Mouse (Mus musculus) left cerebral cortex, postnatal 10 days (tissue): ENCODE data around the gene Lpar5. TPM values are rescaled to one million over a fixed set of nuclear protein-coding genes. Genes with fewer than 3 reads are reported as not detected.

Experiments used
- DNase-seq, 2 experiments: peaks; one replicate each; pipeline ENCODE4 v3.0.0; 2021 to 2022; ENCODE audit warnings: low spot score in 2 of 2, mixed read lengths in 1 of 2; ENCODE audit errors: extremely low spot score in 1 of 2
- intact Hi-C: fragments of 180-260 bp; cut with DNase I; formaldehyde crosslinking; loops from one replicate; pipeline ENCODE4 v1.15.1; 2025
- total RNA-seq, 2 experiments: library from RNA; stranded (reverse); gene quantifications; 2 replicates each; pipeline ENCODE4 v1.2.3; 2021

Lpar5 gene
- total RNA-seq, 2 experiments from 2014 or later: 0.45 to 1.0 TPM

DNA sequence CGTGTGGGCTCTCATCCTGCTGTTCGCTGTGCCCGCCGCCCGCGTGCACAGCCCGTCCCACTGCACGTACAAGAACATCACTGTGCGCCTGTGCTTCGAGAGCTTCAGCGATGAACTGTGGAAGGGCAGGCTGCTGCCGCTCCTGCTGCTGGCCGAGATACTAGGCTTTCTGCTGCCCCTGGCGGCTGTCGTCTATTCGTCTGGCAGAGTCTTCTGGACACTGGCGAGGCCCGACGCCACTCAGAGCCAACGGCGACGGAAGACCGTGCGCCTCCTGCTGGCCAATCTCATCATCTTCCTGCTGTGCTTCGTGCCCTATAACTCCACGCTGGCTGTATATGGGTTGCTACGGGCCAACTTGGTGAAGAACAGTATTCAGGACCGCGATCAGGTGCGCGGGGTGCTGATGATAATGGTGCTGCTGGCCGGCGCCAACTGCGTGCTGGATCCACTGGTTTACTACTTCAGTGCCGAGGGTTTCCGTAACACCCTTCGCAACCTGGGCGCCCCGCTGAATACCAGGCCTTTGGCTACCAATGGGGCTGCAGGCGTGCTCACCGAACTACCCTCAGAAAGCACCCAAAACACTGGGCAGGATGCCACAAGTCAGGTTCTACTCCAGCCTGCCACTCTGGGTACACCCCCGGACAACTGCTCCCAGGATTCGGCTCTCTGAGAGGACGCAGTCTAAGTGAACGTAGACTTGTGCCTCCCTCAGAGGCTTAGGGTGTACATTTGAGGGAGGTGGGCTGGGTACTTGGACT, 14.3 kb downstream of the Lpar5 start:
- intact Hi-C loops: loop anchor here (2.0 to 10.0 kb wide), 3 partner anchors 35 to 227 kb away; partner anchors contain the start of genes Mlf2 and P3h3
- DNase-seq: peak; percentile 84 to 96

DNA sequence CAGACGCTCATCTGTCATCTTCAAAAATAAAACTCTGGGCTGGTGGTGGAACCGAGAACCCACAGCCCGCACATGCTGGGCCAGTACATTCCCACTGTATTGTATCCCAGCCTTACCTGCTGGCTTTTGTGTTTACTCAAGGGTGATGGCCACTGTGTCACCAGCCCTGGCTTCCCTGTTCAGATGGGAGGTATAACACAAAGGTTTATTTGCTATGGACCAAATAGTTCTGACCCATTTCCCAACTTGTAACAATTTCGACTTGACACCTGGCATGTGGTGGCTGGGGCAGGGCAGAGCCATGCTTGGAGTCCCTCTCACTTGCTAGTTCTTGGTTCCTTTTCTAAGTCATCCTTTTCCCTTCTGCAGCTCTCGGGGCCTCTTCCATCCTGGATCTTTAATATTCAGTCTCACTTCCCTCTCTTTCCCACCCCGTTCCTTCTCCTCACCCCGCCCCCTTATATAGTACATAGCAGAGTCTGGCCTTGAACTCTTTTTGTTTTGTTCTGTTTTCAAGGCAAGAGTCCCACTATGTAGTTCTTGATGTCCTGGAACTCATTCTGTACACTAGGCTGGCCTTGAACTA, 15.2 kb downstream of the Lpar5 start:
- DNase-seq: no peak
- intact Hi-C loops: loop anchor here (2.0 to 10.0 kb wide), 3 partner anchors 36 to 228 kb away; partner anchors contain the start of genes Mlf2 and P3h3

DNA sequence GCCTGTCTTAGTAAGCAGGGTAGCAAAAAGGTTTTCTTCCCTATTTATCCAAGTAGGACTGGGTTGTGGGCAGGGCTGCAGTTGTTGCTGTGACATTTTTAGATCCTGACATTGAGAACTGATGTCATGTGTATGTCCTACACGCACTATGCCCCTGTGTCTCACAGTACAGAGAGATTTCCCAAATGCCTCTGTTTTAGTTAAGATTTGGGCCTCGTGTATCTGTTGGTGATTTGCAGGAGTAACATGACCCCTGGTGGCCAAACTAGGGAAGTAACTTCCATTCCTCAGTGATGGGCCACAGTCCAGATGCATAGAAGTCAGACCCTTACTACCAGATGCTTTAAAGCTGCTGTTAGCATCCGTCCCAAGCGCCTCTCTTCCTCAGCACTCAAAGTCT, 16.7 kb downstream of the Lpar5 start:
- intact Hi-C loops: loop anchor here (10.0 kb wide), 2 partner anchors 150 to 230 kb away; partner anchors contain the start of genes Mlf2 and P3h3
- peak; percentile 61 to 72 for DNase-seq

DNA sequence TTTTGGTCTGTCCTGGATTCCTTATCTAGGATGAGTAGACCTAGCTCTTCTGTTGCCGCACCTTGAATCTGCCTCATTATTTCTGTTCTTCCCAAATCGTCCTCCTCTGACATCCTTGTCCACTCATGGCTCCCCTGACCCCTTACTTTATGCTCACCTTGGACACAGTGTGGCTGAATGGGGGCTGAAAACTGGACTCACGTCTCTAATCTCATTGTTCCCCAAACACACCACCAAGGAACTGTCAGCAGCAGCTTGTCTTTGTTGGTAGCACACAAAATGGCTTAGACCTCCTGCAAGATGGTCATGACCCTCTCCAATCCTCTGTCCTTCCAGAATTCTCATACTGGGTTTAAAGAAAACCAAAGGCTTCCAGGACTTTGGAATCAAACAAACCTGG, 20.2 kb downstream of the Lpar5 start:
- intact Hi-C loops: loop anchor here (10.0 kb wide), 2 partner anchors 153 to 233 kb away; partner anchors contain the start of genes Mlf2 and P3h3
- no peak for DNase-seq

DNA sequence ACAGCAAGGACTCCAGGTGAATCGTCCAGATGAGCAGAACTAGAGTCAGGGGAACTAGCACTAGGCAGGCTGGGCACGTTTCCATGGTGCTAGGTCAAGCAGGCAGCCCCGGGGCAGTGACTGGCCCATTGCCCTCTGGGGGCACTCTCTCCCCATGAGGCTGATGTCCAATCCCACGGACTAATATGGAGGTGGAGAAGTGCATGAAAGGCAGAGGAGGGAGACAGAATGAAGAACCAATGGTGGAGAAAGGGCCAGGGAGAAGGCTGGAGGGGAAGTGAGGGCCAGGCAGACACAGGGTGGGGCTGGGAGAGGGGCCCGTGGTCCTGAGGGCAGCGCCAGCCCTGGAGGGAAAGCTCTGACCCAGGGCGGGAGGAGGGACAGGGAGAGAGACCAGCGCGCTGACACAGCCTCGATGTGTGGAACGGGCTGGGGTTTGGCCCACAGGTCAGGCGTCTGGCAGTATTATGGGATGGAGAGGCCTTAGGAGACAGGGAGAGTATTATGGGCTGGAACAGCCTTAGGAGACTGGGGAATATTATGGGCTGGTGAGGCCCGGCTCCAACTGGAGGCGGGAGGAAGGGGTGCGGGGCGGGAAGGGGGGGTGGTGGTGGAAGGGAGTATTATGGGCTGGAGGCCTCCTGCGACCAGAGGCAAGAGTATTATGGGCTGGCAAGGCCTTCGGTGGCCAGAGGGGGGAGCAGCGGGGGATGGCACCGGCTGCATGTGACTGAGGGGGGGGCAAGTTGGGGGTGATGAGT, 21.0 kb downstream of the Lpar5 start:
- intact Hi-C loops: loop anchor here (10.0 kb wide), 2 partner anchors 154 to 234 kb away; partner anchors contain the start of genes Mlf2 and P3h3
- peak; percentile 69 to 90 for DNase-seq

DNA sequence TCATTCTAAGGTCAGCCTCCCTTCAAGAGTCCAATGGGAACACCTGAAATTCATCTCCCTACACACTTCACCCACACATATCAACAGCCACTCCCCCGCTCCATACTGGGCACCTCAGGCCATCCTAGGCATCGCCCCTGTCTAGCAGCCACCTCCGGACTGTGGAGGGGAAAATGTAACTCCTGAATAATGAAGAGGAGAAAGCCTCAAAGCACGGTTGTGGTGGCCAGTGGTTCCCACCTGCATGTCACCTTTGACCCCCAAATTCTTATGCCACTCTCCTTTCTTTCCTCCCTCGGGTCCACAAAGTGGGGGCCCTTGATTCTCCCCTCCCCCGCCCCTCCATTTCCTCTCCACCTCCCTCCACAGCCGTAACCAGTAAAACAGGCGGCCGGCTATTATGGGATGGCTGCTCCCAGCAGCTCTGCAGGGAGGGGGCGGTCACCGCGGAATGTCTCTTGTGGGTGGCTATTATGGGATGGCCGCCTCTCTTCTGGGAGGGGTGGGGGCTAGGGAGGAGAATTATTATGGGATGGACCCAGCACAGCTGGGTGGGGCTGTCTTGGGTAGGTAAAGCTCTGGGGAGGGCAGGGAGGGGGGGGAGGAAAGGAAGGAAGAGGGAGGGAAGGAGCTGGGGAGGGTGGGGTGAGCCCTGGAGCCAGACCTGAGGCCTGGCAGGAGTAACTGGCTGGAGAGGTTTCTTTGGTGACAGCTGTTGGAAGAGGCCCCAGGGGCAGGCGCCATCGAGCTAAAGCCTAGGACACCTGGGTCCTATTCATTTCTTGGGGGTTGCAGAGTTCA, 22.0 kb downstream of the Lpar5 start:
- peak; percentile 82 to 93 for DNase-seq
- intact Hi-C loops: loop anchor here (10.0 kb wide), 2 partner anchors 155 to 235 kb away; partner anchors contain the start of genes Mlf2 and P3h3

DNA sequence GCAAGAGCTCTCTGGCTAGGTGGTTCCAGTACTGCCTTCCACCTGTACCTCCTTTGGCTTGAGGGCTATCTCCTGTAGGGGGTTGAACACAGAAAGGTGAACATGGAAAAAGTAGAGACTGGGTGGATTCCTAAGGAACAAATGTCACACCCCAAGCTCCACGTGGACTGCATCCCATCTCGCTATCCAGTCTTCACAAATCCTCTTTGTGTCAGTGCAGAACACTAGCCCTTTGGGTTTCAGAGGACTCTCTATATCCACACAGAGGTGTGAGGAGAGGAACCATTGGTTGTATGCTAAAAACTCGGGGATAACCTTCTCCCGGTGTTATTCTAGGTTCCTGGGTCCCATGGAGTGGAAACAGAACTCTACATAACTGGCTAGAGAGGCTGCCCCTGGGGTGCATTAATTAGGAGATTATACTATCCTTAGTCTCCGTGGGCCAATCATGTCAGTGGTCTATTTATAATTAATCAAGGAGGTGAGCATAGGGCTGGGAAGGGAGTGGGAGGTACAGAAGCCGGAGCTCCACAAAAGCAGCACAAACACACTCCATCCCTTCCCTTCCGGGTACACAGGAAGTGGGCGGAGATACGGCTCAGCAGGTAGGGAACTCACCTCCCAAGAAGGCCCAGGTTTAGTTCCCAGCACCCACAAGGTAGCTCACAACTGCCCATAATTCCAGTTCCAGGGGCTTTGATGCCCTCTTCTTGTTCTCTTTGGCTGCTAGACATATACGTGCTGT, 22.8 kb downstream of the Lpar5 start:
- no peak for DNase-seq
- intact Hi-C loops: no loop called here

DNA sequence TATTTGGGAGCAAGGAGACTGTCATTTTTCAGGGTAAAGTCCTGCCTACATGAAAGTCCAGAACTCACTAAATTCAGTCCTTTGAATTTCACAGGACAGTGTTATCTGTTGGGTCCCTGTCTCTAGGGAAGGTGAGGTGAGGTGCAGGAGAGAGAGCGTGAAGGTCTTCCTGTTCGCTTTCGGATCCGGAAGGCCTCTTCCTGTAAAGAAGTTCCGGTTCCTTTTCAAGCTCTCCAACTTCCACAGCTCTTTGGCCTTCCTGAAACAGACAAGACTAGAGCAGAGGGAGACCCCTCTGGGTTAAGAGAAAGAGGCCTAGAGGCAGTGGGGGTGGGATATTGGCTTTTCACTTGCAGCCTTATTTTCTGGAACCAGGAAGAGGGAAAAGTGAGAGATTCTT, 24.7 kb downstream of the Lpar5 start:
- DNase-seq: no peak
- intact Hi-C loops: no loop called here

DNA sequence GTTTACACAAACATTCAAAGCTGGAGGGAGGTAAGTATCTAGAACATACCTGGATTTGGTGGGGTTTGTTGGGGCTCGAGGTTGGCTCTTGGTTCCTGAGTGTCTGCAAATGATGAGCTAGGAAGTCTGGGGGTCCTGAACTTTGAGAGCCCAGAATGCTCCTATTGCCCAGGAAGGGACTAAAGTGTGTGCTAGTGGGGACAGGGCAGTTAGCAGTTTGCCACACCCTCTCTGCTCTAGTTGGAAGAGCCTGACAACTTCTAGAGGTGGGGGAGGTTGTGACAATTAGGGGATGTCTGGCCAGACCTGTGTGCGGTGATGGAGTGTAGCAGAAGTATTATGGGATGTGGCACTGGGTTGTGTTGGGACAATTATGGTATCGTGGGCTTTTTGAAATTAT, 27.1 kb downstream of the Lpar5 start:
- DNase-seq: no peak
- intact Hi-C loops: no loop called here

DNA sequence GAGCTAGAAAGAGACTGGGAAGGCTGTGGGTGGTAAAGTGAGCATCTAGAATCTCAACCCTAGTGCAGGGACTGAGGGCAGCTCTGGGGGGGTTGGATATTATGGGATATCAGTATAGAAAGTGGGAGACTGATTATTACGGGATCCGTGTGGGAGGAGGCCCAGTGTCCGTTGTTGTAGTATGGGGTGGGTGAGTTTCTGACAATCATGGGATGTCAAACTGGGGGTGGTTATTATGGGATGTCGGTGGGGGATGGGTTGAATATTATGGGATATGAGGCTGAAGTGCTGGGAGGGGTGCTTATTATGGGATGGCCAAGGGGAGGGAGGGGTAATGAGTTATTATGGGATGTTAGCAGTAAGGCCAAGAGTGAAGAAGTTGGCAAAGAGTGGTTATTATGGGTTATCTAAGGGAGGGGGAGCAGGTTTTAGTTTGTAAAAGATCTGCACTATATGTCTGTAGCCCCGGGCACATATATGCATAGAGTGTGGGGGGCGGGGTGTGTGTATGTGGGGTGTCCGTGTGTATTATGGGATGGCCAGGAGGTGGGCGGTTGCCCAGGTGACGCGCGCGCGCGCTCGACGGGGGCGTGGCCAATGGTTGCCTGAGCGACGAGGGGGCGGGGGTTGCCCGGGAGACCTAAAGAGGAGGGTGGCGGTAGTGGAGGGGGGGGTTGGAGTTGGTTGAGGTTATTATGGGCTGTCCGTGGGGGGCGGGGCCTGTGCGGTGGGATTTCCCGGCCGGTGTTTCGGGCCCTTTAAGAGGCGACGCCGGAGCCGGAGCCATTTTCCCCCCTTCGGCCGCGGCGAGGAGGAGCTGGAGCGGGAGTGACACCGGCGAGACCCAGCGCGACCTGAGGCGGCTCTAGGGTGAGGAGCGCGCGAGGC, 27.9 kb downstream of the Lpar5 start, which contains the start of gene Chd4:
Gene Chd4, plus strand, starts transcription at position 591 of the 888 bp plus-strand sequence.
- intact Hi-C loops: no loop called here
- DNase-seq: peak; percentile 96 to 99

DNA sequence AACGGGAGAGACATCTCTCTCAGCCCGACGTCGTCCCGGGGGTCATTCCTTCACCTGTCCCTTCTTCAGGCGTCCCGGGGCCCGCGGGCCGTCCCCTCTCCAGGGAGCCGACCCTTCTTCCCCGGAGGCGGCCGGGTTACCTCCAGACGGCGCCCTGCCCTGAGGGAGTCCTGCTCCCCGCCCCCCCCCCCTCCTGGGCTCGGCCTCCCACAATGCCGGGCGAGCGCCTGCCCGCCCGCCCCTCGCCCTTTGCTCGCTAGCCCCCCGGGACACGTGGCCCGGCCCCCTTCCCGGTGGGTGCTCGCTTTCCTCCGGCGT, 28.5 kb downstream of the Lpar5 start:
- intact Hi-C loops: no loop called here
- no peak for DNase-seq

DNA sequence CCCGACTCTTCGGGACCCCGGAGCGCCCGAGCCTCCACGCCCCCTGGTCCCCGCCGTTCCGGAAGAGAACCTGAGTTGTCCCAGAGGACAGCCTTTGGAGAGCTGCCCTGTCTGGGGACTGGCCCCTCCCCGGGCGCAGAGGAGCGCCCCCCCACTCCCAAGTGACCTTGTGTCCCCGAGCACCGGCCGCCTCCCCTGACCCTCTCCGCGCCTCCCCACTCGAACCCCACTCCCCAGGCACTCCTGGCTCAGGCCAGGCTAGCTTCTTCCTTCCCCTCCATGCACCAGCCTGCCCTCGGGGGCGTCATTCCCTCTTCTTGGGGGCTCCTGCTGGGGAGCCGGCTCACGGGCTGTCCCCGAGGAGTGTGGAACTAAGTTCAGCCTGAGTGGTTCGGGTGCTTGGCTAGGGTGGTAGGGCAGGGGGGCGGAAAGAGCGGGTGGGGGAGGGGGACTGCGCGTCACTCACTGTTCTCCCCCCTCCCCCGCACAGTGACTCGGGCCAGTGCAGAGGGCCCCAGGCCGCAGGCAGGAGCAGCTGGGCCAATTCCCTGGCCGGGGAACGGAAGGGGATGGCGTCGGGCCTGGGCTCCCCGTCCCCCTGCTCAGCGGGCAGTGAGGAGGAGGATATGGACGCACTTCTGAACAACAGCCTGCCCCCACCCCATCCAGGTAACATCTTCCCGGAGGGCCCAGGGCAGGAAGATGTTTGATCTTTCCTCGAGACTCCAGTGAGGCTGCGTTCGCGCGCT, 29.1 kb downstream of the Lpar5 start:
- intact Hi-C loops: no loop called here
- DNase-seq: peak in 1 of 2 experiments; percentile 86

DNA sequence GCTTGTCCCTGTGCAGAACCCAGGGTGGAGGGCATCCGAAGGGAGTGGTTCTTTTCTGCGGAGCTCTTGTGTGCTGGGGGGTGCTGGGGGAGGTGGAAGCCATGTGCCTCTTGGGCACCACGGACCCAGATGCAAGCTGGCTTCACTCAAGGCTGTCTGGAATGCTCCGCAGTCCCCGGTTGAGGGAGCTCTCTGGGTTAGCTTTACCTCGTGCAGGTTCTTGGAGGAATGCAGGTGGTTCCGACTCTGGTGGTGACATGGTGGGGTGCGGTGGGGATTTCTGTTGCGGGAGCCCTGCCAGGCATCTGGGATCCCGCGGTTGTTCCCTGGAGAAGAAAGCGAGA, 29.6 kb downstream of the Lpar5 start:
- intact Hi-C loops: no loop called here
- peak in 1 of 2 experiments; percentile 52 for DNase-seq

DNA sequence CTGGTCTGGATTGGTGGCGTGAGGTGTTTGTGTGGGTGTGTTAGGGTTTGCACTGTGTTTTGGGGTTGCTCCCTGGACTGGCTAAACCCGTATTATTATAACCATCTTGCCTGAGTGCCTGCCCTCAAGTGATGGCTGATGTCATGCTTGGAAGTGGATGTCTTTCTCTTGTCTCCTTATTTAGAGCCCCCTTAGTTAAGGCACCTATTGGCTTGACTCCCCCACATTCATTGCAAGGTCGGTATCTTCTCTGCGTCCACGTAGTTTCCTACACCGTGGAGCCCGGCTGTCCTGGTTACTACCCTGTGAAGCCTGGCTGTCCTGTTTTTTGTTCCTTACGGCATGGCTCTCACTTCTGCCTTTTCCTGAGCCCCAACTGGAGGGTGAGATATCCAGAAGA, 30.2 kb downstream of the Lpar5 start:
- no peak for DNase-seq
- intact Hi-C loops: no loop called here

DNA sequence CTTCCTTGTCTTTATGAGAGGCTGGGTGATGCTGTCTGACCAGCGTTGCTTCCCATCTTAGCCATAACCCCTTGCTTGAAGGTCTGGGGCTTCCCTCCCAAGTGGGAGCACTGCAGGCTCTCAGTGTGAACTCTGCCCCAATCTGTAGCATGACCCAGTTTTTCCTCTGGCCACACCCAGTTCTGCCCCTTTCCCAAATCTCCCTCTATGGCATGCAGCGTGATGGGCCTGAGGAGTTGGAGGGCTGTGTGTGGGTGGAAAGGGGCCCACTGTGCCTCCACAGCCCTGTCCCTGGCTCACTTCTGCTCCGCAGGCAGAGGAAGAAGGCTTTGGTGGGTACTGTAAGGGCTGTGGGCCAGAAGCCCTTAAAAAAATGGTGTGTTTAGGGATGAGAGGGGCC, 30.8 kb downstream of the Lpar5 start:
- intact Hi-C loops: no loop called here
- DNase-seq: no peak

DNA sequence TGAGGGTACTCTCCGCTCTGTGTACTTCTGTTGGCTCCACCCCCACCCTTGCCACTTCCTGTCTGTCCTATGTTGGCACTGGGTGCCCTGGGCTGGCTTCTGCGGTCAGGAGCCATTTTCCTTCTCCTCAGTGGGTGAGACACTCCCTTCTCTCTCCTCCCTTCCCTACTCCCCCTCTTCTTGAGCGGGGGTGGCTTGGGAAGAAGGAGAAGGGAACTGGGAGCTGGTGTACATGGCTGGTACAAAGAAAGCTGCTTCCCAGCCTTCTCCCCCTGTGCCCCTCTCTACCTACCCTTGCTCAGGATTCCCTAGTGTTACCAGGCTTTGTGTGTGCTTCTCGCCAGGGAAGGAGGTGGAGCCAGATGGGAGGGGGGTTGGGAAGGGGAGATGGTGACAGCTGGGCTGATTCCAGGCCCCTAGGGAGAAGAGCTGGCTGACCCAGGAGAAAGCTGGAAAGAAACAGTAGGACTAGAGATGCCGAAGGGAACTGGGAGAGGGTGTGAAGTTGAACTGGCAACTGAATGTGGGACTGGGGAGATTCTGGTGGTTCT, 31.8 kb downstream of the Lpar5 start:
- intact Hi-C loops: no loop called here

More for the DNA sequence above, 31.8 kb downstream of the Lpar5 start:
- DNase-seq: peak in 1 of 2 experiments; percentile 64
